Mouse (Mus musculus) liver, postnatal 0 days (tissue): ENCODE measurements around the gene Ttc38. TPM values are rescaled to one million over a fixed set of nuclear protein-coding genes. Genes with fewer than 3 reads are reported as not detected.
A peak's percentile ranks its signal among the peaks of the same experiment; 100 is the strongest.

Experiments
- ATAC-seq: fragments of 200-750 bp; cut with Nextera tagmentation; 2 replicates; pipeline ENCODE4 v1.8.0; 2017; ENCODE audit warnings: mild to moderate bottlenecking, moderate library complexity
- DNase-seq: peaks from one replicate; pipeline ENCODE4 v3.0.0-alpha.2; 2016
- H3K27ac ChIP-seq: fragments of 300-500 bp; sonication (generic); 2 replicates; pipeline ENCODE4 v1.5.1; 2014; ENCODE audit warnings: antibody characterized with exemption, moderate library complexity, mild to moderate bottlenecking, low read depth
- H3K27me3 ChIP-seq: fragments of 300-500 bp; sonication (generic); 2 replicates; pipeline ENCODE4 v1.6.1; 2014; ENCODE audit warnings: low read length, control low read depth, mixed read lengths; ENCODE audit not compliant: insufficient read depth
- H3K36me3 ChIP-seq: fragments of 300-500 bp; sonication (generic); replicated peaks from 2 replicates; pipeline ENCODE4 v1.6.1; 2014; ENCODE audit warnings: mild to moderate bottlenecking, control low read depth, low read length, moderate library complexity, mixed read lengths; ENCODE audit not compliant: insufficient read depth
- H3K4me1 ChIP-seq: fragments of 300-500 bp; sonication (generic); 2 replicates; pipeline ENCODE4 v1.6.1; 2014; ENCODE audit warnings: antibody characterized with exemption, mild to moderate bottlenecking, control low read depth; ENCODE audit not compliant: insufficient read depth
- H3K4me2 ChIP-seq: fragments of 300-500 bp; sonication (generic); 2 replicates; pipeline ENCODE4 v1.6.1; 2014; ENCODE audit warnings: low read depth, mild to moderate bottlenecking, low read length, moderate library complexity, mixed read lengths
- H3K4me3 ChIP-seq: fragments of 300-500 bp; sonication (generic); 2 replicates; pipeline ENCODE4 v1.5.1; 2014; ENCODE audit warnings: low read depth, low read length
- H3K9ac ChIP-seq: fragments of 300-500 bp; sonication (generic); replicated peaks from 2 replicates; pipeline ENCODE4 v1.6.1; 2014; ENCODE audit warnings: mild to moderate bottlenecking, moderate library complexity
- H3K9me3 ChIP-seq: fragments of 300-500 bp; sonication (generic); 2 replicates; pipeline ENCODE4 v1.6.1; 2016; ENCODE audit warnings: mild to moderate bottlenecking, control low read depth, low read length, mixed read lengths
- CTCF ChIP-seq: sonication (generic); IDR thresholded peaks from 2 replicates; pipeline ENCODE4 v1.5.1; 2016; ENCODE audit warnings: antibody characterized with exemption, low read depth
- EP300 ChIP-seq: IDR thresholded peaks from 2 replicates; pipeline ENCODE4 v1.6.1; 2016; ENCODE audit warnings: antibody characterized with exemption, low read depth, mild to moderate bottlenecking
- WGBS: fragments of 180-500 bp; shearing (Covaris S2); extraction: QIAGEN DNeasy Blood & Tissue Kit; methylation state at CpG from one replicate; pipeline ENCODE4 v1.1.7; 2014; ENCODE audit not compliant: insufficient replicate concordance; 5-methylcytosine and 5-hydroxymethylcytosine counted together
- polyA plus RNA-seq: library from polyadenylated mRNA; unstranded; fragments of >200 nt; fragmentation: Nextera tagmentation; extraction: Ambion mirVana; gene quantifications from 2 replicates; pipeline ENCODE4 v1.2.1, GENCODE M21; 2015

The Ttc38 gene
- polyA plus RNA-seq, 1 experiment from 2014 or later: 16.2 TPM

DNA sequence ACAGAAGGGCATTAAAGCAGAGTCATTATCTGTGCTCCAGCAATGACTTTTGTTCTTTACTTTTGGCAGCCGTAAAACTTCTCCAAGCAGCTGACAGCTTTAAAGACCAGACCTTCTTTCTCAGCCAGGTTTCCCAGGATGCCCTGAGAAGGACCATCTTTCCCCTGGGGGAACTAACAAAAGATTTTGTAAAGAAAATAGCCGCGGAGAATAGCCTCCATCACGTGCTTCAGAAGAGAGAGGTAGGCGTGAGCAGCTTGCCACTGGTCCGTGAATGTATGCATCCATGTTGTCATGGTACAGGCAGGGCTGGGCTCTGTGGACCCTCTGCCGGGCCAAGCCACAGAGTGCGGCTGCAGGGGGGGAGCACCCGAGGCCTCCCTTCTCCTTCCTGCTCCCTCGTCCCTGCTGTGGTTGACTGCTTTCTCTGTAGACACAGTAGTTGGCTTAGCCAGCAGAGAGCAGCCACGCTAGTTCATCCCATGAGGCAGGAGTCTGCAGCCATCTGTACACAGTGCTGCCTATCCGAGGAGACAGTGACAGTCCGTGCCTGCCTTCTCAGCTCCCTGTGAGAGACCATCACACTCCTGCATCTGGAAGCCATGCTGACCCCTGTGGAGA, 60.5 kb downstream of the Ttc38 start:
- no peak overlapping the region for H3K9ac ChIP-seq
- no peak overlapping the region for H3K4me2 ChIP-seq
- no peak for DNase-seq
- H3K4me1 ChIP-seq: no peaks in the 10 kb centered on the region
- H3K4me3 ChIP-seq: no peak overlapping the region
- H3K36me3 ChIP-seq: peaks cover 58% of the 10 kb centered on the region
- 83% methylated on average over 13 of the region's 13 CpGs for WGBS
- TF ChIP-seq EP300 (no peak), CTCF (no peak)
- H3K27ac ChIP-seq: no peak overlapping the region
- no peaks in the 10 kb centered on the region for H3K9me3 ChIP-seq
- no peaks in the 10 kb centered on the region for H3K27me3 ChIP-seq
- ATAC-seq: no peak

- Histone ChIP-seq H3K4me1 (no peaks in the 10 kb centered on the region), H3K4me3 (no peak overlapping the region), H3K9ac (no peak overlapping the region), H3K4me2 (no peak overlapping the region), H3K27me3 (no peaks in the 10 kb centered on the region), H3K9me3 (no peaks in the 10 kb centered on the region), H3K36me3 (peaks cover 54% of the 10 kb centered on the region), H3K27ac (no peak overlapping the region)
- WGBS: 85% methylated on average over 7 of the region's 7 CpGs
- ATAC-seq (no peak), DNase-seq (no peak)
- TF ChIP-seq CTCF (no peak), EP300 (no peak)
These were observed 61.8 kb downstream of the Ttc38 start for GRCm38 (mm10) chr15:85893871-85894270.

GRCm38 (mm10) chr15:85896284-85896683, 64.2 kb downstream of the Ttc38 start:
- Histone ChIP-seq H3K4me2 (no peak overlapping the region), H3K9ac (no peak overlapping the region), H3K27me3 (no peaks in the 10 kb centered on the region), H3K36me3 (peaks cover 48% of the 10 kb centered on the region), H3K4me3 (no peak overlapping the region), H3K4me1 (no peaks in the 10 kb centered on the region), H3K9me3 (no peaks in the 10 kb centered on the region), H3K27ac (no peak overlapping the region)
- TF ChIP-seq EP300: no peak
- peak; percentile 92 for TF ChIP-seq CTCF
- WGBS: 26% methylated on average over 8 of the region's 8 CpGs
- DNase-seq (peak; percentile 86), ATAC-seq (peak; percentile 54; the same call in 1 of the 2 replicates)

- no peak for ATAC-seq
- Histone ChIP-seq H3K4me1 (no peaks in the 10 kb centered on the region), H3K9ac (no peak overlapping the region), H3K4me2 (no peak overlapping the region), H3K9me3 (no peaks in the 10 kb centered on the region), H3K27me3 (no peaks in the 10 kb centered on the region), H3K27ac (no peak overlapping the region), H3K4me3 (no peak overlapping the region), H3K36me3 (peaks cover 42% of the 10 kb centered on the region)
- WGBS: 76% methylated on average over 10 of the region's 10 CpGs
- DNase-seq: no peak
- TF ChIP-seq CTCF: no peak
- TF ChIP-seq EP300: no peak
These were observed 65.0 kb downstream of the Ttc38 start for GRCm38 (mm10) chr15:85897113-85897512.

DNA sequence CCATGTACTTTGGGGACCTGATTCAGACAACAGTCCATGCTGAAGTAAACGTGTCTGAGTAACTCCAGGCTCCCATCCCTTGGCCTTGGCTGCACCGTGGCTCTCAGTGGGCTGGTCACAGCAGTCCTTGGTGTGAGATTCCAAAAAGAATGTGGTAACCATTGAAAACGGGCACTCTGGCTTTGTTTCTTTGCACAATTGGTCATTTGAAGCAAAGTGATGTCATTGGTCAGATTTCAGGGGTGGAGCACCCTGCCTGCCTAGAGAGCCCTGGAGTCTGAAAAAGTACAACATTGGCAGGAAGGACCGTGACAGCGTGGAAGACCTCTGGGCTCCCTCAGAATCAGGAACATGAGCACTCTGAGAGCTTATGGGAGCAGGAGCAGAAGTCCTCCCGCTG, 67.3 kb downstream of the Ttc38 start:
- Histone ChIP-seq H3K27me3 (no peaks in the 10 kb centered on the region), H3K9ac (no peak overlapping the region), H3K27ac (no peak overlapping the region), H3K4me2 (no peak overlapping the region), H3K9me3 (no peaks in the 10 kb centered on the region), H3K36me3 (peaks cover 19% of the 10 kb centered on the region), H3K4me3 (no peak overlapping the region), H3K4me1 (no peaks in the 10 kb centered on the region)
- ATAC-seq (peak; percentile 58), DNase-seq (no peak)
- 70% methylated on average over 6 of the region's 6 CpGs for WGBS
- TF ChIP-seq EP300 (no peak), CTCF (no peak)

- DNase-seq (no peak), ATAC-seq (no peak)
- Histone ChIP-seq H3K9me3 (no peaks in the 10 kb centered on the region), H3K36me3 (peaks cover 15% of the 10 kb centered on the region), H3K4me3 (no peak overlapping the region), H3K27ac (no peak overlapping the region), H3K4me2 (no peak overlapping the region), H3K27me3 (no peaks in the 10 kb centered on the region), H3K4me1 (no peaks in the 10 kb centered on the region), H3K9ac (no peak overlapping the region)
- TF ChIP-seq CTCF (no peak), EP300 (no peak)
- WGBS: 85% methylated on average over 8 of the region's 8 CpGs
These were observed 68.2 kb downstream of the Ttc38 start for GRCm38 (mm10) chr15:85900318-85900717.
